ENCODE assay signal across 8 mouse cellular contexts in the genomic region with DNA sequence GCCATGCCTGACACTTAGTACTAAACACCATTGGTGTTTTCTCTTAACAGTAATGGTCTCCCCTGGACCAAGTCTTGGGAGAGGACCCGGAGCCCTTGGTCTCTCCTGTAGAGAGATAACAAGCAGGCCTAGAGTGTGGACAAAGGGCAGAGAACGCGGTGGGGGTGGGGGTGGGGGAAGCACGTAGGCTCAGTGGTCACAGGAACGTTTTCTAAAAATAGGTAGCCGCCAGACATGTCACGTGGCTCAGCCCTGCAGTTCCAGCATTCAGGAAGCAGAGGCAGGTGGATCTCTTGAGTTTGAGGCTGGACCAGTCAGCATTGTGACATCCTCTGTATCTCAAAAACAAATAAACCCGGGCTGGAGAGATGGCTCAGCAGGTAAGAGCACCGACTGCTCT. TPM values are rescaled to one million over a fixed set of nuclear protein-coding genes. Genes with fewer than 3 reads are reported as not detected.
DNase-seq lines count a peak whose midpoint lies in the region; ATAC-seq and TF ChIP-seq lines count a peak whose summit lies in the region.

No protein-coding gene starts in this region.

- intact Hi-C loops in gastrocnemius, postnatal 36 days (cut with DNase I) = no loop called here

- no peak for ATAC-seq in activated CD4-positive, CD25-positive, alpha-beta regulatory T cell, adult 4 months

- no peak for DNase-seq in layer of hippocampus, adult 2 months (ENCODE audit: low spot score in 2 of 2)
- no peak for DNase-seq in layer of hippocampus, postnatal 14 days (ENCODE audit: low spot score in 2 of 2)
- peak; percentile 48 for DNase-seq in brain, adult 2 months (ENCODE audit: low read depth, low spot score)
- peak; percentile 16 for DNase-seq in induced T-regulatory cell, adult 2 months (ENCODE audit: low read depth)
- DNase-seq in gastrocnemius, postnatal 36 days = no peak
- DNase-seq in right cerebral cortex, postnatal 36 days (ENCODE audit: low spot score in 2 of 2) = no peak

- no peaks in the 10 kb centered on the region for H3K27me3 ChIP-seq in myocyte (ENCODE audit: control insufficient read depth, insufficient read depth, insufficient read length)

- peak overlapping the region; percentile 64 for H3K4me3 ChIP-seq in layer of hippocampus, adult 2 months
- H3K4me3 ChIP-seq in myocyte = peak overlapping the region; percentile 79

- peak overlapping the region; percentile 100 for H3K4me2 ChIP-seq in myocyte (ENCODE audit: low read depth)

- H3ac ChIP-seq in myocyte (ENCODE audit: control insufficient read depth, insufficient read length) = peak overlapping the region; percentile 50

- peaks cover 4% of the 10 kb centered on the region for H3K36me3 ChIP-seq in myocyte (ENCODE audit: control insufficient read depth, insufficient read depth)

- TF ChIP-seq POLR2A in myocyte (IDR thresholded peaks at IDR 0.05; ENCODE audit: insufficient read length, low read depth) = no peak

- H3K79me2 ChIP-seq in myocyte (ENCODE audit: control insufficient read depth, insufficient read depth) = peaks cover 55% of the 10 kb centered on the region

- TF ChIP-seq CTCF in layer of hippocampus, adult 2 months (conservative IDR thresholded peaks at IDR 0.05) = no peak

- peak overlapping the region; percentile 100 for H3K27ac ChIP-seq in layer of hippocampus, adult 2 months

TF ChIP-seq in myocyte, 11 proteins besides CTCF, POLR2A, EP300 and RAD21:
- TF ChIP-seq MYOD1 (IDR thresholded peaks at IDR 0.05; ENCODE audit: control insufficient read depth in 1 of 3, insufficient read length in 2 of 3, low read depth in 2 of 3) (no peak), MYOG (IDR thresholded peaks at IDR 0.05; ENCODE audit: control insufficient read depth in 1 of 3, insufficient read depth in 1 of 3, insufficient read length in 2 of 3, low read depth in 2 of 3) (no peak), TCF12 (IDR thresholded peaks at IDR 0.05; ENCODE audit: insufficient read depth, poor library complexity, severe bottlenecking) (no peak), MAX (IDR thresholded peaks at IDR 0.05; ENCODE audit: low read depth) (no peak), SRF (IDR thresholded peaks at IDR 0.05; ENCODE audit: control insufficient read depth, insufficient read length, low read depth) (no peak), REST (IDR thresholded peaks at IDR 0.05; ENCODE audit: insufficient read depth, insufficient read length) (no peak), USF1 (IDR thresholded peaks at IDR 0.05; ENCODE audit: low read depth) (no peak), TCF3 (IDR thresholded peaks at IDR 0.05; ENCODE audit: insufficient read length, low read depth) (no peak), CEBPB (IDR thresholded peaks at IDR 0.05; ENCODE audit: insufficient read depth, poor library complexity, severe bottlenecking) (no peak), E2F4 (IDR thresholded peaks at IDR 0.05; ENCODE audit: insufficient read depth) (no peak), POLR2AphosphoS2 (IDR thresholded peaks at IDR 0.05; ENCODE audit: insufficient read length, low read depth) (no peak)

RNA-seq across cellular contexts. Expression of gene Atxn10, which starts 1.2 kb away (rescaled TPM):
- 100 to 1,000 TPM; 290 to 297 TPM for total RNA-seq in layer of hippocampus, adult 2 months (2021)
- total RNA-seq in layer of hippocampus, postnatal 14 days (2021) = 100 to 1,000 TPM; 323 to 344 TPM
- polyA plus RNA-seq in myocyte (2012; fragmentation: generic; extraction: Trizol) = 216 TPM
- 10 to 100 TPM; 24.4 to 31.6 TPM for total RNA-seq in gastrocnemius, postnatal 36 days (2021)
- 100 to 1,000 TPM; 119 to 138 TPM for polyA plus RNA-seq in activated CD4-positive, CD25-positive, alpha-beta regulatory T cell, adult 4 months (2017; shearing (Covaris generic))

Comparison
In these comparisons a context has a peak if more than half of its experiments do, and no peak if none do; other contexts are left out.
1. DNase-seq: peak in brain, adult 2 months (single experiment) and induced T-regulatory cell, adult 2 months (single experiment); none in layer of hippocampus, adult 2 months (0 of 2), layer of hippocampus, postnatal 14 days (0 of 2), gastrocnemius, postnatal 36 days (0 of 2) and right cerebral cortex, postnatal 36 days (0 of 2).
2. RNA of gene Atxn10, which starts 1.2 kb away (total RNA-seq): 323 to 344 TPM in layer of hippocampus, postnatal 14 days and 290 to 297 TPM in layer of hippocampus, adult 2 months; 24.4 to 31.6 TPM in gastrocnemius, postnatal 36 days; every median in the first group is over 4 times any median in the second.